ENCODE assay signal across 8 mouse cellular contexts in genomic region chr11:51855818-51856615, GRCm38 (mm10). TPM values are rescaled to one million over a fixed set of nuclear protein-coding genes. Genes with fewer than 3 reads are reported as not detected.
DNase-seq lines count a peak whose midpoint lies in the region; ATAC-seq and TF ChIP-seq lines count a peak whose summit lies in the region.

No protein-coding gene starts in this region.

- H3K9ac ChIP-seq in forebrain, embryonic 11.5 days (ENCODE audit: low read length), result peak overlapping the region; percentile 67
- H3K9ac ChIP-seq in heart, postnatal 0 days (replicated peaks; ENCODE audit: low read depth, low read length), result peak overlapping the region; percentile 93
- H3K9ac ChIP-seq in liver, embryonic 15.5 days, result peak overlapping the region; percentile 75
- H3K9ac ChIP-seq in neural tube, embryonic 13.5 days, result peak overlapping the region; percentile 76
- H3K9ac ChIP-seq in stomach, postnatal 0 days (ENCODE audit: low read length), result peak overlapping the region; percentile 95

- peak; percentile 53 to 65 for DNase-seq in CD8-positive naive resting alpha-beta T cell, adult 2 months (ENCODE audit: low read depth in 2 of 2, low spot score in 2 of 2)
- peak; percentile 82 for DNase-seq in forebrain, embryonic 11.5 days (ENCODE audit: low spot score)
- DNase-seq in heart, postnatal 0 days (ENCODE audit: low spot score), result no peak
- peak; percentile 77 to 87 for DNase-seq in kidney, postnatal 4 days
- peak; percentile 78 for DNase-seq in stomach, postnatal 0 days (ENCODE audit: low spot score)

- under 1% methylated on average over 46 of the region's 47 CpGs for WGBS in forebrain, embryonic 11.5 days
- WGBS in heart, postnatal 0 days, result 0% methylated on average over 34 of the region's 47 CpGs
- WGBS in liver, embryonic 15.5 days (ENCODE audit: insufficient replicate concordance), result under 1% methylated on average over 47 of the region's 47 CpGs
- under 1% methylated on average over 47 of the region's 47 CpGs for whole genome bisulfite sequencing in neural tube, embryonic 13.5 days
- under 1% methylated on average over 41 of the region's 47 CpGs for WGBS in stomach, postnatal 0 days

- peaks cover 3% of the 10 kb centered on the region; the same call in 1 of the 2 replicates for H3K4me1 ChIP-seq in brown adipose tissue, adult 24 weeks (ENCODE audit: control insufficient read depth, insufficient read depth, insufficient read length, low read length)
- peaks cover 19% of the 10 kb centered on the region for H3K4me1 ChIP-seq in forebrain, embryonic 11.5 days (replicated peaks; ENCODE audit: control insufficient read depth, insufficient read depth, low read length)
- H3K4me1 ChIP-seq in heart, postnatal 0 days (ENCODE audit: control insufficient read depth, insufficient read depth), result 0 out of 2 replicates have a peak, but pooled peaks cover 3% of the 10 kb centered on the region
- peaks cover 49% of the 10 kb centered on the region for H3K4me1 ChIP-seq in liver, embryonic 15.5 days (replicated peaks)
- peaks cover 49% of the 10 kb centered on the region for H3K4me1 ChIP-seq in neural tube, embryonic 13.5 days (replicated peaks)
- H3K4me1 ChIP-seq in stomach, postnatal 0 days (replicated peaks; ENCODE audit: control insufficient read depth, insufficient read depth), result no peaks in the 10 kb centered on the region

- H3K4me3 ChIP-seq in brown adipose tissue, adult 24 weeks (ENCODE audit: insufficient read depth, low read depth, low read length), result peak overlapping the region; percentile 85
- H3K4me3 ChIP-seq in forebrain, embryonic 11.5 days (ENCODE audit: low read depth, low read length), result peak overlapping the region; percentile 61
- H3K4me3 ChIP-seq in heart, postnatal 0 days (ENCODE audit: low read depth, low read length), result peak overlapping the region; percentile 94
- peak overlapping the region; percentile 79 for H3K4me3 ChIP-seq in liver, embryonic 15.5 days (replicated peaks)
- H3K4me3 ChIP-seq in neural tube, embryonic 13.5 days, result peak overlapping the region; percentile 57
- peak overlapping the region; percentile 79 for H3K4me3 ChIP-seq in stomach, postnatal 0 days (ENCODE audit: low read depth, low read length)

- peaks cover 20% of the 10 kb centered on the region for H3K27me3 ChIP-seq in forebrain, embryonic 11.5 days (ENCODE audit: control insufficient read depth, insufficient read depth, low read length)
- no peaks in the 10 kb centered on the region for H3K27me3 ChIP-seq in heart, postnatal 0 days (ENCODE audit: control insufficient read depth, insufficient read depth, low read length)
- H3K27me3 ChIP-seq in liver, embryonic 15.5 days, result peaks cover 47% of the 10 kb centered on the region
- peaks cover 49% of the 10 kb centered on the region for H3K27me3 ChIP-seq in neural tube, embryonic 13.5 days
- H3K27me3 ChIP-seq in stomach, postnatal 0 days (ENCODE audit: control insufficient read depth, insufficient read depth, low read length), result no peaks in the 10 kb centered on the region

- H3K4me2 ChIP-seq in forebrain, embryonic 11.5 days (ENCODE audit: low read depth, low read length, severe bottlenecking), result peak overlapping the region; percentile 100
- H3K4me2 ChIP-seq in heart, postnatal 0 days (ENCODE audit: low read depth, low read length), result peak overlapping the region; percentile 100
- peak overlapping the region; percentile 99 for H3K4me2 ChIP-seq in liver, embryonic 15.5 days
- peak overlapping the region; percentile 100 for H3K4me2 ChIP-seq in neural tube, embryonic 13.5 days
- peak overlapping the region; percentile 98 for H3K4me2 ChIP-seq in stomach, postnatal 0 days (replicated peaks; ENCODE audit: low read depth)

- TF ChIP-seq EP300 in heart, postnatal 0 days (IDR thresholded peaks at IDR 0.05; ENCODE audit: low read depth), result no peak
- TF ChIP-seq EP300 in stomach, postnatal 0 days (optimal IDR thresholded peaks at IDR 0.05), result no peak

- H3K36me3 ChIP-seq in forebrain, embryonic 11.5 days (ENCODE audit: control insufficient read depth, insufficient read depth, low read length), result no peaks in the 10 kb centered on the region
- H3K36me3 ChIP-seq in heart, postnatal 0 days (replicated peaks; ENCODE audit: control insufficient read depth, insufficient read depth, low read length), result no peaks in the 10 kb centered on the region
- no peaks in the 10 kb centered on the region for H3K36me3 ChIP-seq in liver, embryonic 15.5 days (replicated peaks)
- no peaks in the 10 kb centered on the region for H3K36me3 ChIP-seq in neural tube, embryonic 13.5 days
- no peaks in the 10 kb centered on the region for H3K36me3 ChIP-seq in stomach, postnatal 0 days (ENCODE audit: control insufficient read depth, insufficient read depth, low read length)

- ATAC-seq in forebrain, embryonic 11.5 days (replicated peaks; ENCODE audit: low FRiP score), result peak; percentile 64
- ATAC-seq in heart, postnatal 0 days (ENCODE audit: insufficient read depth, low read depth), result peak; percentile 25
- ATAC-seq in liver, embryonic 15.5 days (ENCODE audit: insufficient read depth), result peak; percentile 47
- peak; percentile 60 for ATAC-seq in neural tube, embryonic 13.5 days (ENCODE audit: low read depth)
- peak; percentile 51 for ATAC-seq in stomach, postnatal 0 days (ENCODE audit: low FRiP score, low TSS enrichment)

- no peak for TF ChIP-seq CTCF in heart, postnatal 0 days (IDR thresholded peaks at IDR 0.05; ENCODE audit: low read depth)
- peak; percentile 45; the same call in 1 of the 2 replicates for TF ChIP-seq CTCF in stomach, postnatal 0 days (IDR thresholded peaks at IDR 0.05; ENCODE audit: low read depth)

- H3K9me3 ChIP-seq in forebrain, embryonic 11.5 days (ENCODE audit: control insufficient read depth, low read length), result no peaks in the 10 kb centered on the region
- no peaks in the 10 kb centered on the region for H3K9me3 ChIP-seq in heart, postnatal 0 days (replicated peaks; ENCODE audit: control insufficient read depth, low read length)
- H3K9me3 ChIP-seq in liver, embryonic 15.5 days (replicated peaks), result no peaks in the 10 kb centered on the region
- no peaks in the 10 kb centered on the region for H3K9me3 ChIP-seq in neural tube, embryonic 13.5 days
- no peaks in the 10 kb centered on the region for H3K9me3 ChIP-seq in stomach, postnatal 0 days (ENCODE audit: control insufficient read depth, low read length)

- H3K27ac ChIP-seq in brown adipose tissue, adult 24 weeks (replicated peaks; ENCODE audit: low read depth, low read length), result peak overlapping the region; percentile 58
- no peak overlapping the region for H3K27ac ChIP-seq in forebrain, embryonic 11.5 days (ENCODE audit: low read depth, low read length)
- H3K27ac ChIP-seq in heart, postnatal 0 days (ENCODE audit: low read depth), result peak overlapping the region; percentile 93
- peak overlapping the region; percentile 72 for H3K27ac ChIP-seq in liver, embryonic 15.5 days (replicated peaks)
- H3K27ac ChIP-seq in neural tube, embryonic 13.5 days (replicated peaks), result peak overlapping the region; percentile 42; the same call in 1 of the 2 replicates
- peak overlapping the region; percentile 98 for H3K27ac ChIP-seq in stomach, postnatal 0 days (replicated peaks)

RNA-seq across cellular contexts. Expression of gene Jade2, which starts 1.4 kb away (rescaled TPM):
- polyA plus RNA-seq in brown adipose tissue, adult 24 weeks (2012; ENCODE audit: insufficient read depth, insufficient read length, missing spikeins), result 1.9 and 2.6 TPM in 2 replicates
- polyA plus RNA-seq in forebrain, embryonic 11.5 days (2014; fragmentation: Nextera tagmentation; extraction: Ambion mirVana), result 0.29 and 0.55 TPM in 2 replicates
- 1.9 and 2.3 TPM in 2 replicates for total RNA-seq in heart, postnatal 0 days (2014; rRNA removed; ENCODE audit: low replicate concordance)
- 0.60 and 0.72 TPM in 2 replicates for polyA plus RNA-seq in heart, postnatal 0 days (2015; fragmentation: Nextera tagmentation; extraction: Ambion mirVana)
- 0.69 and 0.83 TPM in 2 replicates for polyA plus RNA-seq in liver, embryonic 15.5 days (2015; fragmentation: Nextera tagmentation; extraction: Ambion mirVana)
- 0.33 and 0.46 TPM in 2 replicates for polyA plus RNA-seq in neural tube, embryonic 13.5 days (2015; fragmentation: Nextera tagmentation; extraction: Ambion mirVana)
- polyA plus RNA-seq in stomach, postnatal 0 days (2015; fragmentation: Nextera tagmentation; extraction: Ambion mirVana), result 1.2 and 1.3 TPM in 2 replicates
